Mouse (Mus musculus): ENCODE measurements around the gene Snrnp70.

GRCm38 (mm10) chr7:45370475-45371311 is 24.8 kb downstream of the Snrnp70 start, which contains the start of gene Lin7b:
- TF ChIP-seq GATA1 (IDR thresholded peaks at IDR 0.05; ENCODE audit: borderline replicate concordance, low read length) (no peak), FLI1 (IDR thresholded peaks at IDR 0.05; ENCODE audit: low read length) (no peak)
